Mouse (Mus musculus) C2C12 (cell line): Measurements from ENCODE around the gene Olfm1. TPM values are rescaled to one million over a fixed set of nuclear protein-coding genes. Genes with fewer than 3 reads are reported as not detected.

Source experiments
- H3K27me3 ChIP-seq: one replicate; pipeline ENCODE4 v1.6.1; 2011; ENCODE audit not compliant: control insufficient read depth, insufficient read depth, insufficient read length
- H3K36me3 ChIP-seq: one replicate; pipeline ENCODE4 v1.6.1; 2011; ENCODE audit not compliant: control insufficient read depth, insufficient read depth
- H3K4me3 ChIP-seq: one replicate; pipeline ENCODE4 v1.5.1; 2011; ENCODE audit warnings: mild to moderate bottlenecking, control low read depth; ENCODE audit not compliant: poor library complexity, insufficient read depth, severe bottlenecking
- H3K79me2 ChIP-seq: one replicate; pipeline ENCODE4 v1.6.1; 2011; ENCODE audit not compliant: control insufficient read depth, insufficient read depth
- H3K79me3 ChIP-seq: one replicate; pipeline ENCODE4 v1.6.1; 2011; ENCODE audit warnings: low read depth, control low read depth
- H3ac ChIP-seq: one replicate; pipeline ENCODE3; 2011; ENCODE audit warnings: low read depth; ENCODE audit not compliant: control insufficient read depth, insufficient read length
- CEBPB ChIP-seq: IDR thresholded peaks from one replicate; pipeline ENCODE4 v1.6.1; 2011; ENCODE audit warnings: low read depth, mild to moderate bottlenecking, control low read depth, moderate library complexity
- CTCF ChIP-seq: IDR thresholded peaks from one replicate; pipeline ENCODE4 v1.5.1; 2011; ENCODE audit not compliant: control insufficient read depth, insufficient read depth, insufficient read length
- FOSL1 ChIP-seq: IDR thresholded peaks from one replicate; pipeline ENCODE4 v1.8.0; 2011; ENCODE audit warnings: mild to moderate bottlenecking, low read length; ENCODE audit not compliant: poor library complexity, insufficient read depth, severe bottlenecking
- MAX ChIP-seq: IDR thresholded peaks from one replicate; pipeline ENCODE4 v1.6.1; 2011; ENCODE audit warnings: mild to moderate bottlenecking, control low read depth
- MYOD1 ChIP-seq: IDR thresholded peaks from one replicate; pipeline ENCODE4 v1.6.1; 2011; ENCODE audit warnings: low read depth; ENCODE audit not compliant: control insufficient read depth, insufficient read length
- MYOG ChIP-seq: IDR thresholded peaks from one replicate; pipeline ENCODE4 v1.6.1; 2011; ENCODE audit not compliant: control insufficient read depth, insufficient read length; ENCODE audit errors: extremely low read depth
- USF1 ChIP-seq: IDR thresholded peaks from one replicate; pipeline ENCODE4 v1.6.1; 2011; ENCODE audit warnings: low read depth, mild to moderate bottlenecking, control low read depth, moderate library complexity
- polyA plus RNA-seq: library from polyadenylated mRNA; unstranded; fragments of >200 nt; fragmentation: generic; extraction: Trizol; gene quantifications from one replicate; pipeline ENCODE4 v1.2.1, GENCODE M21; 2012; ENCODE audit warnings: missing spikeins

Gene Olfm1
- polyA plus RNA-seq, 1 experiment: 55.2 TPM

DNA sequence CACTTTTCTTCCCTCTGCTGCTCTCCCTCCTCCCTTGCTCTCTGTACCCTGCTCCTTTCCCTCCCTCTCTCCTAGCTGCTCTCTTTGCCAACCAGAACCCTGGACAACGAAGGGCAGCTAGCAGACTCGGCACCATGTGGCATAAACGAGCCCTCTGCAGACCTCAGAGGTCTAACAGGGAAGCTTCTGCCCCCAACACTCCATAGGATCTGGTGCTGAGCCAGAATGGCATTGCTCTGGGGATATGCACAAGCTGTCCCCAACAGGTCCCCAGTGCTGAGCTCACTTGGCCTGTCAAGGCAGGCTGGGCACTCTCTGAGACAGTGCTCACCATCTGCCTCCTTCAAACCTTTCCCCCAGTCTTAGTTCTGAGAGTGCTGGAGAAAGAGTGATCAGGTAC lies 68.6 kb downstream of the Olfm1 start:
- no peaks in the 10 kb centered on the region for H3K79me3 ChIP-seq
- no peaks in the 10 kb centered on the region for H3K36me3 ChIP-seq
- no peaks in the 10 kb centered on the region for H3K79me2 ChIP-seq
- H3ac ChIP-seq: no peak overlapping the region
- TF ChIP-seq MYOG (no peak), FOSL1 (no peak), CTCF (no peak), USF1 (no peak), CEBPB (no peak), MAX (no peak), MYOD1 (no peak)
- H3K4me3 ChIP-seq: no peak overlapping the region
- no peaks in the 10 kb centered on the region for H3K27me3 ChIP-seq

DNA sequence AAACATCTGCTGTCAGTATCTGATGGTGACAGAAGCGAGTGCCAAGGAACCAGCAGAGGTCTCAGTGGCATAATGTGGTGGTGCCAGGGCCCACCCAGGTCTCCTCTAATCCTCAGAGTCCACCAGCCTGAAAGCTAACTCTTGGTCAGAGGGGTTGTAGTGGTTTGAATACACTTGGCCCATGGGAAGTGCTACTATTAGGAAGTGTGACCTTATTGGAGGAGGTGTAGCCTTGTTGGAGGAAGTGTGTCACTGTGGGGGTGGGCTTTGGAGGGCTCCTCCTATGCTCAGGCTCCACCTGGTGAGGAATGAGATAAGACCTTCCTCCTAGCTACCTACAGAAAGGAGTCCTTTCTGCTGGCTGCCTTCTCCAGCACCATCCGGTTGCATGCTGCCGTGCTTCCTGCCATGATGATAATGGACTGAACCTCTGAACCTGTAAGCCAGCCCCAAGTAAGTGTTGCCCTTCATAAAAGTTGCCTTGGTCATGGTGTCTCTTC lies 75.0 kb downstream of the Olfm1 start:
- Histone ChIP-seq H3K27me3 (peaks cover 3% of the 10 kb centered on the region), H3K79me2 (no peaks in the 10 kb centered on the region), H3K4me3 (no peak overlapping the region), H3ac (no peak overlapping the region), H3K36me3 (no peaks in the 10 kb centered on the region), H3K79me3 (no peaks in the 10 kb centered on the region)
- TF ChIP-seq MYOG (no peak), MYOD1 (no peak), USF1 (no peak), FOSL1 (no peak), CTCF (no peak), CEBPB (no peak), MAX (no peak)

DNA sequence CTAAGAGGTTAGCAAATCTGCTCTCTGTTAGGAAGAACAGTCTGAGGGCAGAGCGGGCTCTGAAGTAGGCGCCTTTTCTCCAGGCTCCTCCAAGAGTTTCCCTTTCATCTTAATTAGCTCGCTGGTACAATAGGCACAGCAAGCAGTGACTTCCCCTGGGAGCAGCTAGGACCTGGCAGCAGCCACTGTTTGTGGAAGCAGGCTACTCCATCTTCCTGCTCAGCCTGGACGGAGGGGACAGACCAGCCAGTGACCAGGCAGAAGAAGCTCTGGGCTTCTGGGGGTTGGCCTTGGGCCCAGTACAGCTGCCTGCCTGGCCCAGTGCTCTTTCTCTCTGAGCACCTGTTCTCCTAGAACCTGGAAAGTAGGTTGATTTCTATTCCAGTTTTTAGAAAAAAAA lies 77.8 kb downstream of the Olfm1 start:
- no peak overlapping the region for H3K4me3 ChIP-seq
- H3K27me3 ChIP-seq: peaks cover 3% of the 10 kb centered on the region
- H3K36me3 ChIP-seq: no peaks in the 10 kb centered on the region
- H3ac ChIP-seq: no peak overlapping the region
- TF ChIP-seq FOSL1 (no peak), USF1 (no peak), MYOD1 (no peak), CTCF (no peak), MYOG (no peak), MAX (no peak), CEBPB (no peak)
- H3K79me2 ChIP-seq: no peaks in the 10 kb centered on the region
- H3K79me3 ChIP-seq: no peaks in the 10 kb centered on the region

DNA sequence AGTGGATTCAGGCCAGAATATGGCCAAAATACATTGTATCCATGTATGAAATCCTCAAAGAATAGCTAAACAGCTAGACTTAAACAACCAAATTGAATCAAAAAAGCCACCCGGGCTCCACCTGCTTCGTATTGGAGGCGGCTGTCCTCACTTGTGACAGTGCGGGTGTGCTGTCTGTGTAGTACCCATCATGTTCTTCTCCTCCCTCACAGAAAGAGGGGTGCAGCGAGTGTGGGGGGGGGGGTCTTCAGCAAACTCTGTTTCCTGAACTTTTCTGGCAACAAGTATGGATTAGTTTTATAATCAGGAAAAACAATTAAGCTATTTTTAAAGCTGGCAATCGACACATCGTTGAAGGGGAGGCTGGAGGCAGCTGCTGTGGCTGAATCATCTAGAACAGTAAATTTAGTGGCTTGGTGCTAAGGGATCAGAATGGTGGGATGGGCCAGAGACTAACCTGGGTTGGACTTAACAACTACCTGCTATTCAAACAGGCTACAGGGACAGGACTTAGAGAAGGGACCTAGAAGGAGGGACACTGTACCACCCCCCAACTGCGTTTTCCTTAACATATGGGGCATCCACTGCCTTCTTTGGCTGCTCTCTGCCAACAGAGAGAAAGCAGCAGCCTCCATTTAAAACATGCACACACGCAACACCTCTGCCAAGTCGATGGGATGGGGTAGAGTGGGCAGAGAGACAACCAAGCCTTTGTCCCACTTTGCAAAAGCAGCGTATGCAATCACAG lies 79.6 kb downstream of the Olfm1 start:
- Histone ChIP-seq H3K79me2 (no peaks in the 10 kb centered on the region), H3K27me3 (peaks cover 3% of the 10 kb centered on the region), H3K36me3 (no peaks in the 10 kb centered on the region)

DNA sequence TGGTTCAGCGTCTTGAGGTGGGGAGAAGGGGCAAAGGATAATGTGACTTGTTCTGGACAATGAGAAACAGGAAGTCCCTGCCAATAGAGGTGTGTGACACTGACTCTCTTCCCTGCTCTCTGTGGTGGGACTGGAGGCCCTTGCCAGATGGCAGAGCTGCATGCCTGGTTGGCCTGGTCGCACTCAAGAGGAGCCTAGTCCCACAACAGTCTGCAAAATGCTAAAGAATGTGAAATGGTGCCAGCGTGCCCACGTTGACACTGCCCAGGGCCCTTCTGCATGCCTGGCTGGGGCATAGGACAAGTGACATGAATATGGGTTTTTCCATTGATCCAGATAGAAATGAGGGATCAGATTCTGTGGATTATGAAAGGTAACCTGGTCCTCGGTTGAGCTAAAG lies 81.2 kb downstream of the Olfm1 start:
- TF ChIP-seq MYOD1: no peak
- TF ChIP-seq CTCF: no peak
- TF ChIP-seq MYOG: no peak
- no peak for TF ChIP-seq FOSL1
- no peak for TF ChIP-seq MAX
- TF ChIP-seq USF1: no peak
- no peak for TF ChIP-seq CEBPB
- H3K36me3 ChIP-seq: no peaks in the 10 kb centered on the region
- H3K4me3 ChIP-seq: no peak overlapping the region
- no peaks in the 10 kb centered on the region for H3K79me3 ChIP-seq
- H3K27me3 ChIP-seq: peaks cover 3% of the 10 kb centered on the region
- H3ac ChIP-seq: no peak overlapping the region
- H3K79me2 ChIP-seq: no peaks in the 10 kb centered on the region

More for the DNA sequence above, 79.6 kb downstream of the Olfm1 start:
- Histone ChIP-seq H3K4me3 (no peak overlapping the region), H3ac (no peak overlapping the region), H3K79me3 (no peaks in the 10 kb centered on the region)
- TF ChIP-seq USF1: no peak
- TF ChIP-seq FOSL1: no peak
- no peak for TF ChIP-seq MAX
- no peak for TF ChIP-seq MYOD1
- TF ChIP-seq CEBPB: no peak
- TF ChIP-seq CTCF: no peak
- no peak for TF ChIP-seq MYOG

DNA sequence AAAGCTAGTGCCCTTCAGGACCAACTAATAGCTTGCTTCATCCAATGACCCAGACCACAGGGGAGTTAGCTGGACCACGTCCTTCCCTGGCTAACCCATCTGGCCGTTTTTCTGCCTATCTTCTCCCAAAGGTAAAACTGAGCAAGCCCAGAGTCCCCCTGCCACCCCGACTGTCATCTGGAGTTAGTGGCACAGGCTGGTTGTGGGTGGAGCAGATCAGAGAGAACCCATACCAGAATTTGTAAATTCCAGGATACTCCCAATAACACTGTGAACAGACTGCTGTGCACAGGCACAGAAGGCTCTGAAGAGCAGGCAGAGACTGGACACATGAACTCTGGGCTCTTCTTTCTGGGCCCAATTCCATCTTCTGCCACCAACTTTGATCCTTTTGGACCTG lies 82.6 kb downstream of the Olfm1 start:
- Histone ChIP-seq H3ac (no peak overlapping the region), H3K79me2 (no peaks in the 10 kb centered on the region), H3K36me3 (no peaks in the 10 kb centered on the region), H3K27me3 (peaks cover 3% of the 10 kb centered on the region), H3K79me3 (no peaks in the 10 kb centered on the region), H3K4me3 (no peak overlapping the region)
- TF ChIP-seq MAX (no peak), USF1 (no peak), MYOG (no peak), MYOD1 (no peak), FOSL1 (no peak), CTCF (no peak), CEBPB (no peak)
